Mouse (Mus musculus): ENCODE data around the gene Prnp.

DNA sequence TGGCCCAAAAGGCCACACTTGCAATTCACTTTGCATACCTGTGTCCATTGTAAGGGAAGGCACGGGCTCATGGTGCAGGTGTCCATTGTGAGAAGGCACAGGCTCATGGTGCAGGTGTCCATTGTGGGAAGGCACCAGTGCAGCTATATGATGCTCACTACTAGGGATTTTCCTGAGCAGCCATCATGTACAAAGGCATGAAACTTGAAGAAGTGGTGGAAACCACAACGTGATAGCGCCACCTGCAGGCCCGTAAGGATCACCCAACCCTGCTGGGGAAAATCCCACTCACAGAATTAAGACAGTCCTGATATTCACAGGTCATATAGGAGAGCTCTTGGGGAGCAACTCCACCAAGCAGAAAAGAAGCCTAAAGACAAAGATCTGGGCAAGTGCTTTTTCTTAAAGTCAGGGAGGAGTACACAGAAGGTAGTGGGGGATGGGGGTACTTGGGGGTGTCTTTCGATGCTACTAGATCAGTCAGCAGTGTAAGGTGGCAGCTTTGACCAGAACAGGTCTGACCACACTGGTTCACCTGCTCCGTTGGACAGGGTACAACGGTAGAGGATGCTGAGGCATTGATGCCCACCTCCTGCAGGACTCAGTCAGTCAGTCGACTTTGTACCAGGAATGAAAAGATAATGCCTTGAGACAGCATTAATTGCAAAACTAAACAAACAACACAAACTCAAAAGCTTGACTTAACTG lies 29.8 kb downstream of the Prnp start:
- TF ChIP-seq GATA1 (IDR thresholded peaks at IDR 0.05; ENCODE audit: borderline replicate concordance, low read length) (no peak), FLI1 (IDR thresholded peaks at IDR 0.05; ENCODE audit: low read length) (no peak)

All from megakaryocyte, embryonic 14.5 days (primary cell).